Mouse (Mus musculus): ENCODE measurements around the gene Emsy.

The Emsy gene

GRCm38 (mm10) chr7:98542267-98542666, 114.3 kb downstream of the Emsy start:
- DNase-seq (ENCODE audit: low read depth) = no peak

- no peak for DNase-seq (ENCODE audit: low read depth)
Measured at GRCm38 (mm10) chr7:98541564-98541963, 115.0 kb downstream of the Emsy start.

- no peak for DNase-seq (ENCODE audit: low read depth)
Measured at GRCm38 (mm10) chr7:98540879-98541278, 115.7 kb downstream of the Emsy start.

GRCm38 (mm10) chr7:98537967-98538573, 118.5 kb downstream of the Emsy start:
- no peak for DNase-seq (ENCODE audit: low read depth)

GRCm38 (mm10) chr7:98537210-98537966, 119.2 kb downstream of the Emsy start:
- DNase-seq (ENCODE audit: low read depth) = no peak
